Mouse (Mus musculus): ENCODE results near the gene Ccdc8. TPM values are rescaled to one million over a fixed set of nuclear protein-coding genes. Genes with fewer than 3 reads are reported as not detected.

Gene Ccdc8
- total RNA-seq, 2 experiments from 2014 or later: 18.3 TPM

- no peak for DNase-seq (ENCODE audit: low spot score in 2 of 2)
These were observed 46.9 kb downstream of the Ccdc8 start for GRCm38 (mm10) chr7:17039373-17039772.

- no peak for DNase-seq (ENCODE audit: low spot score in 2 of 2)
These were observed 53.2 kb downstream of the Ccdc8 start for GRCm38 (mm10) chr7:17045743-17046142.

Other genes with a start within 250 kb of the Ccdc8 start
- gene Slc1a5, start 211.4 kb upstream of the Ccdc8 start, total RNA-seq (2021): 100 to 1,000 TPM in 1 of 2 experiments, 10 to 100 TPM in 1; 89.3 to 253 TPM
- gene Strn4, start 176.8 kb upstream of the Ccdc8 start, total RNA-seq (2021): 10 to 100 TPM; 67.7 to 69.3 TPM
- gene Fkrp, start 176.0 kb upstream of the Ccdc8 start, total RNA-seq (2021): 10 to 100 TPM; 23.7 to 25.2 TPM
- gene Prkd2, start 149.8 kb upstream of the Ccdc8 start, total RNA-seq (2021): 10 to 100 TPM; 13.9 to 23.3 TPM
- gene Dact3, start 117.4 kb upstream of the Ccdc8 start, total RNA-seq (2021): 1 to 10 TPM; 3.1 to 3.8 TPM
- under 1 TPM in 1 of 2 experiments, not detected in 1; 0.35 TPM for gene Gng8, start 100.9 kb upstream of the Ccdc8 start, total RNA-seq (2021)
- gene Ptgir, start 86.2 kb upstream of the Ccdc8 start, total RNA-seq (2021): 1 to 10 TPM in 1 of 2 experiments, under 1 TPM in 1; 0.96 to 1.1 TPM
- gene Calm3, start 68.6 kb upstream of the Ccdc8 start, total RNA-seq (2021): 100 to 1,000 TPM; 227 to 234 TPM
- gene Pnmal2, start 48.0 kb upstream of the Ccdc8 start, total RNA-seq (2021): 10 to 100 TPM; 24.4 to 33.3 TPM
- gene Pnmal1, start 33.0 kb upstream of the Ccdc8 start, total RNA-seq (2021): 1 to 10 TPM; 3.5 to 4.0 TPM
- gene Gm42372, start 9.6 kb upstream of the Ccdc8 start, total RNA-seq (2021): 1 to 10 TPM; 1.6 to 2.0 TPM
- gene Ppp5c, start 35.2 kb downstream of the Ccdc8 start, total RNA-seq (2021): 10 to 100 TPM; 88.9 to 95.2 TPM
- gene Hif3a, start 69.7 kb downstream of the Ccdc8 start, total RNA-seq (2021): 1 to 10 TPM; 3.4 to 4.3 TPM
- gene Psg16, start 81.3 kb downstream of the Ccdc8 start, total RNA-seq (2021): under 1 TPM; 0.32 to 0.33 TPM
- gene Ceacam3, start 157.6 kb downstream of the Ccdc8 start, total RNA-seq (2021): not detected
- under 1 TPM; 0.06 to 0.10 TPM for gene Psg29, start 210.8 kb downstream of the Ccdc8 start, total RNA-seq (2021)